Mouse (Mus musculus): ENCODE data around the gene Rgs8. TPM values are rescaled to one million over a fixed set of nuclear protein-coding genes. Genes with fewer than 3 reads are reported as not detected.

The Rgs8 gene
- polyA plus RNA-seq, 1 experiment: 0.10 TPM

- no peak for TF ChIP-seq CTCF (IDR thresholded peaks at IDR 0.05; ENCODE audit: low read depth, low read length)
- TF ChIP-seq POLR2A (IDR thresholded peaks at IDR 0.05; ENCODE audit: insufficient read depth, low read length): no peak
- no peak for TF ChIP-seq EP300 (IDR thresholded peaks at IDR 0.05; ENCODE audit: insufficient read depth, low read depth, low read length)
These were observed 73.8 kb downstream of the Rgs8 start for GRCm38 (mm10) chr1:153726636-153727035.

GRCm38 (mm10) chr1:153729806-153730205, 77.0 kb downstream of the Rgs8 start:
- TF ChIP-seq CTCF (IDR thresholded peaks at IDR 0.05; ENCODE audit: low read depth, low read length) (no peak), POLR2A (IDR thresholded peaks at IDR 0.05; ENCODE audit: insufficient read depth, low read length) (no peak), EP300 (IDR thresholded peaks at IDR 0.05; ENCODE audit: insufficient read depth, low read depth, low read length) (no peak)
- H3K27me3 ChIP-seq (ENCODE audit: control insufficient read depth, insufficient read depth, low read length, poor library complexity, severe bottlenecking): no peaks in the 10 kb centered on the region
- no peak overlapping the region for H3K4me3 ChIP-seq (ENCODE audit: low read depth, low read length)
- H3K36me3 ChIP-seq (ENCODE audit: control insufficient read depth, insufficient read depth, low read length, poor library complexity, severe bottlenecking): no peaks in the 10 kb centered on the region
- no peaks in the 10 kb centered on the region for H3K9me3 ChIP-seq (replicated peaks; ENCODE audit: control insufficient read depth, insufficient read depth, low read length, poor library complexity, severe bottlenecking)
- no peak overlapping the region for H3K27ac ChIP-seq (ENCODE audit: insufficient read depth, low read length)
- H3K9ac ChIP-seq (ENCODE audit: low read depth, poor library complexity, severe bottlenecking): no peak overlapping the region
- H3K4me1 ChIP-seq (ENCODE audit: control insufficient read depth, insufficient read depth, low read length): peaks cover 6% of the 10 kb centered on the region

More at GRCm38 (mm10) chr1:153726636-153727035, 73.8 kb downstream of the Rgs8 start:
- H3K9ac ChIP-seq (ENCODE audit: low read depth, poor library complexity, severe bottlenecking): no peak overlapping the region
- no peaks in the 10 kb centered on the region for H3K9me3 ChIP-seq (replicated peaks; ENCODE audit: control insufficient read depth, insufficient read depth, low read length, poor library complexity, severe bottlenecking)
- no peaks in the 10 kb centered on the region for H3K27me3 ChIP-seq (ENCODE audit: control insufficient read depth, insufficient read depth, low read length, poor library complexity, severe bottlenecking)
- H3K4me3 ChIP-seq (ENCODE audit: low read depth, low read length): no peak overlapping the region
- H3K27ac ChIP-seq (ENCODE audit: insufficient read depth, low read length): no peak overlapping the region
- peaks cover 3% of the 10 kb centered on the region for H3K4me1 ChIP-seq (ENCODE audit: control insufficient read depth, insufficient read depth, low read length)
- no peaks in the 10 kb centered on the region for H3K36me3 ChIP-seq (ENCODE audit: control insufficient read depth, insufficient read depth, low read length, poor library complexity, severe bottlenecking)

GRCm38 (mm10) chr1:153730671-153731070, 77.8 kb downstream of the Rgs8 start:
- H3K27me3 ChIP-seq (ENCODE audit: control insufficient read depth, insufficient read depth, low read length, poor library complexity, severe bottlenecking): no peaks in the 10 kb centered on the region
- H3K4me1 ChIP-seq (ENCODE audit: control insufficient read depth, insufficient read depth, low read length): peaks cover 6% of the 10 kb centered on the region
- H3K27ac ChIP-seq (ENCODE audit: insufficient read depth, low read length): no peak overlapping the region
- no peaks in the 10 kb centered on the region for H3K36me3 ChIP-seq (ENCODE audit: control insufficient read depth, insufficient read depth, low read length, poor library complexity, severe bottlenecking)
- H3K9me3 ChIP-seq (replicated peaks; ENCODE audit: control insufficient read depth, insufficient read depth, low read length, poor library complexity, severe bottlenecking): no peaks in the 10 kb centered on the region
- TF ChIP-seq POLR2A (IDR thresholded peaks at IDR 0.05; ENCODE audit: insufficient read depth, low read length) (no peak), CTCF (IDR thresholded peaks at IDR 0.05; ENCODE audit: low read depth, low read length) (no peak), EP300 (IDR thresholded peaks at IDR 0.05; ENCODE audit: insufficient read depth, low read depth, low read length) (0 out of 2 replicates have a peak, but pooled peaks have one; percentile 3)
- H3K9ac ChIP-seq (ENCODE audit: low read depth, poor library complexity, severe bottlenecking): no peak overlapping the region
- H3K4me3 ChIP-seq (ENCODE audit: low read depth, low read length): no peak overlapping the region

GRCm38 (mm10) chr1:153733181-153733580, 80.4 kb downstream of the Rgs8 start:
- H3K36me3 ChIP-seq (ENCODE audit: control insufficient read depth, insufficient read depth, low read length, poor library complexity, severe bottlenecking): no peaks in the 10 kb centered on the region
- H3K27ac ChIP-seq (ENCODE audit: insufficient read depth, low read length): no peak overlapping the region
- H3K4me1 ChIP-seq (ENCODE audit: control insufficient read depth, insufficient read depth, low read length): peaks cover 6% of the 10 kb centered on the region
- no peak overlapping the region for H3K9ac ChIP-seq (ENCODE audit: low read depth, poor library complexity, severe bottlenecking)
- H3K27me3 ChIP-seq (ENCODE audit: control insufficient read depth, insufficient read depth, low read length, poor library complexity, severe bottlenecking): no peaks in the 10 kb centered on the region
- H3K9me3 ChIP-seq (replicated peaks; ENCODE audit: control insufficient read depth, insufficient read depth, low read length, poor library complexity, severe bottlenecking): no peaks in the 10 kb centered on the region
- TF ChIP-seq CTCF (IDR thresholded peaks at IDR 0.05; ENCODE audit: low read depth, low read length): no peak
- 0 out of 2 replicates have a peak, but pooled peaks have one; percentile 31 for TF ChIP-seq EP300 (IDR thresholded peaks at IDR 0.05; ENCODE audit: insufficient read depth, low read depth, low read length)
- H3K4me3 ChIP-seq (ENCODE audit: low read depth, low read length): no peak overlapping the region

- peaks cover 6% of the 10 kb centered on the region for H3K4me1 ChIP-seq (ENCODE audit: control insufficient read depth, insufficient read depth, low read length)
- no peak overlapping the region for H3K4me3 ChIP-seq (ENCODE audit: low read depth, low read length)
- H3K27me3 ChIP-seq (ENCODE audit: control insufficient read depth, insufficient read depth, low read length, poor library complexity, severe bottlenecking): no peaks in the 10 kb centered on the region
- no peaks in the 10 kb centered on the region for H3K36me3 ChIP-seq (ENCODE audit: control insufficient read depth, insufficient read depth, low read length, poor library complexity, severe bottlenecking)
- no peak for TF ChIP-seq EP300 (IDR thresholded peaks at IDR 0.05; ENCODE audit: insufficient read depth, low read depth, low read length)
- no peak for TF ChIP-seq POLR2A (IDR thresholded peaks at IDR 0.05; ENCODE audit: insufficient read depth, low read length)
- TF ChIP-seq CTCF (IDR thresholded peaks at IDR 0.05; ENCODE audit: low read depth, low read length): no peak
- H3K27ac ChIP-seq (ENCODE audit: insufficient read depth, low read length): no peak overlapping the region
- no peaks in the 10 kb centered on the region for H3K9me3 ChIP-seq (replicated peaks; ENCODE audit: control insufficient read depth, insufficient read depth, low read length, poor library complexity, severe bottlenecking)
- no peak overlapping the region for H3K9ac ChIP-seq (ENCODE audit: low read depth, poor library complexity, severe bottlenecking)
These were observed 82.0 kb downstream of the Rgs8 start for GRCm38 (mm10) chr1:153734866-153735265.

- no peak for TF ChIP-seq EP300 (IDR thresholded peaks at IDR 0.05; ENCODE audit: insufficient read depth, low read depth, low read length)
- TF ChIP-seq POLR2A (IDR thresholded peaks at IDR 0.05; ENCODE audit: insufficient read depth, low read length): no peak
- no peak for TF ChIP-seq CTCF (IDR thresholded peaks at IDR 0.05; ENCODE audit: low read depth, low read length)
- H3K36me3 ChIP-seq (ENCODE audit: control insufficient read depth, insufficient read depth, low read length, poor library complexity, severe bottlenecking): no peaks in the 10 kb centered on the region
- peaks cover 4% of the 10 kb centered on the region for H3K4me1 ChIP-seq (ENCODE audit: control insufficient read depth, insufficient read depth, low read length)
- H3K9ac ChIP-seq (ENCODE audit: low read depth, poor library complexity, severe bottlenecking): no peak overlapping the region
- no peaks in the 10 kb centered on the region for H3K9me3 ChIP-seq (replicated peaks; ENCODE audit: control insufficient read depth, insufficient read depth, low read length, poor library complexity, severe bottlenecking)
- no peaks in the 10 kb centered on the region for H3K27me3 ChIP-seq (ENCODE audit: control insufficient read depth, insufficient read depth, low read length, poor library complexity, severe bottlenecking)
- H3K27ac ChIP-seq (ENCODE audit: insufficient read depth, low read length): no peak overlapping the region
- H3K4me3 ChIP-seq (ENCODE audit: low read depth, low read length): no peak overlapping the region
These were observed 83.3 kb downstream of the Rgs8 start for GRCm38 (mm10) chr1:153736096-153736495.
